Mouse (Mus musculus) E14TG2a.4 (cell line): ENCODE data around the gene Padi4.

Experiments used
- CTCF ChIP-seq: conservative IDR thresholded peaks from 2 replicates; pipeline ENCODE4 v1.5.1; 2014; ENCODE audit warnings: low read length
- POU5F1 ChIP-seq: IDR thresholded peaks from 2 replicates; pipeline ENCODE4 v1.6.1; 2014; ENCODE audit warnings: low read length, borderline replicate concordance

GRCm38 (mm10) chr4:140801364-140801763 lies 27.3 kb upstream of the Padi4 start:
- no peak for TF ChIP-seq CTCF
- no peak for TF ChIP-seq POU5F1
